Mouse (Mus musculus) neutrophil, adult 5-6 weeks (primary cell): ENCODE measurements around the gene Hspb8. TPM values are rescaled to one million over a fixed set of nuclear protein-coding genes. Genes with fewer than 3 reads are reported as not detected.

ENCODE experiments used
- total RNA-seq: library from RNA; stranded (forward); fragments of 200-1000 nt; gene quantifications from 2 replicates; pipeline ENCODE4 v1.2.3, GENCODE M21; 2017

Hspb8 gene
- total RNA-seq, 1 experiment from 2014 or later: not detected

Other genes starting within 250 kb of the Hspb8 start
- not detected in 2 replicates for gene Ccdc60, start 133.9 kb downstream of the Hspb8 start, total RNA-seq
- not detected in 2 replicates for gene Srrm4, start 169.0 kb upstream of the Hspb8 start, total RNA-seq